ENCODE assay signal across 25 mouse cellular contexts in the genomic region with DNA sequence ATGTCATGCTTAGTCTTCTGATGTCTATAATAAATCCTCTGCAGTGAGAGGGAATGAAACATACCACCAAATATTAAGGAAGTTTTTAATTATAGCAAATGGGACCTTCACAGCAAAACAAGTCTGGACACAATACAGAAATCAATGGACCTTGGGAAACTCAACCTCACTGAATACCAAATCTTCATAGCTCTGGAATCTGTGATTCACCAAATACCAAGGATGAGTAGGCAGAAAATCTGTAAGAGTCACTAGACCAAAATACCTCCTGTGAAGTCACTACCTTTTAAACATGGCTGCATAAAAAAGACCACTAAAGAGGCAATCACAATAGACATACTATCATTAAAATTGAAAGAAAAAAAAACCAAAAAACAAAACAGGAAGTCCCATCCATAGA.
"Had no signal": no experiment of that assay in that cellular context is flagged by ENCODE, and none has a peak within 500 bp of the region (broad histone marks: within the 10 kb centered on the region; RNA-seq: fewer than 3 reads in every experiment).

No protein-coding gene starts in this region.

- DNase-seq: left cerebral cortex, postnatal 4 days; liver; liver, embryonic 13.5 days; liver, postnatal 0 days; lung, adult 18-20 months; lung, adult 2 months; lung, embryonic 14.5 days; lung, postnatal 10 days; lung, postnatal 14 days; lung, postnatal 36 days; lung, postnatal 4 days; midbrain, embryonic 14.5 days had no signal

- H3K27me3 ChIP-seq: limb, embryonic 12.5 days; limb, embryonic 13.5 days; limb, embryonic 15.5 days; liver, embryonic 12.5 days; liver, embryonic 13.5 days; liver, embryonic 15.5 days; lung, embryonic 15.5 days; megakaryocyte, embryonic 14.5 days; midbrain, embryonic 12.5 days; midbrain, embryonic 13.5 days; midbrain, embryonic 15.5 days; neural tube, embryonic 12.5 days had no signal

- ATAC-seq: liver, embryonic 12.5 days; liver, postnatal 0 days; lung, postnatal 0 days; midbrain, embryonic 13.5 days; midbrain, embryonic 15.5 days; midbrain, embryonic 16.5 days had no signal
